Mouse (Mus musculus): ENCODE measurements around the gene Stk35. TPM values are rescaled to one million over a fixed set of nuclear protein-coding genes. Genes with fewer than 3 reads are reported as not detected.
A peak's percentile ranks its signal among the peaks of the same experiment; 100 is the strongest.

The Stk35 gene
- polyA plus RNA-seq (2012; rRNA removed) = 15.7 and 16.6 TPM in 2 replicates

DNA sequence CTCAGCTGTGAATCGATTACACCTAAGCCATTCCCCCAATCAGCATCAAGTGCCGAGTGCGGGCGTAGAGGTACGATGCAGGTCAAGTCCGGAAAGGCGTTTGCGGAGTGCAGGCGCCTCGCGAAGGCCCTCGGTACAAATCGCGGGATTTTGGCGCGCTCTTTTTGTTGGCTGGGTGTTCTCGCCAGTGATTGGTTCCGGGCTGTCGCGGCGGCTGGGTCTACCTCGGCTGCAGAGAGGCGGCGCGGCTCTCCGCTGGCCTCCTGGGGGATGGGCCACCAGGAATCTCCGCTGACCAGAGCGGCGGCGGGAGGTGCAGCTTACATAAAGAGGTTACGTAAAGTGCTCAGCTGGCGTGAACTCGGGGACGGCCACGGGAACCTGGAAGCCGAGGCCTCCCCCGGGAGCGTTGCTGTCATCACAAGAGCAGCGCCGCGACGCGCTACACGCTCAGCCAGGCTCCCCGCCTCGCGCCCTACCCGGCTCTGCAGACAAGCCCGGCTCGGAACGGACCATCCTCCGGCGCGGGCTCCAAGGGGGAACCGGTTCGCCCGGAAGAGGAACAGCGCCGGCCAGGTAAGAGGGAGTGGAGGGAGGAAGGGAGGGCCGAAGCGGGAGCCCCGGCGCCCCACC lies at the start of gene Stk35:
TSS of gene Stk35 (plus strand) at position 247 of the 633 bp plus-strand sequence.
- no peak for DNase-seq (ENCODE audit: low read depth)

DNA sequence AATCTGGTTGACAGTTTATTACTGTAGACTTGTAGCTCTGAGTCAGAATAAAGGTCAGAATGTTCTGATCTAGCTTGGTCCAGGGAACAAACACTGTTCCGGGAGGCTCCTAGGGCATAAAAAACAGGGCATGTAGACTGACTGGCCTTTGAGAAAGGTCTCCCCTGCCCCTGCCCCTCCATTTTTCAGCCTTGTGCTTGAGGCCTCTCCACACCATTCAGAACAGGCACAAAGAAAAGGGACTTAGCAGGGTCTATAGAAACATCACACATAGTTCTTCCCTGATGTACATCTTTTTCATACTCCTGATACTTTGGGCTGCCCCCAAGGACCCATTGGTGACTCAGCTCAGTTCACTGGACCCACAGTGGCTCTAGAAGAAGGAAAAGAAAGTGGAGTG lies 18.3 kb upstream of the Stk35 start:
- DNase-seq (ENCODE audit: low read depth) = no peak

DNA sequence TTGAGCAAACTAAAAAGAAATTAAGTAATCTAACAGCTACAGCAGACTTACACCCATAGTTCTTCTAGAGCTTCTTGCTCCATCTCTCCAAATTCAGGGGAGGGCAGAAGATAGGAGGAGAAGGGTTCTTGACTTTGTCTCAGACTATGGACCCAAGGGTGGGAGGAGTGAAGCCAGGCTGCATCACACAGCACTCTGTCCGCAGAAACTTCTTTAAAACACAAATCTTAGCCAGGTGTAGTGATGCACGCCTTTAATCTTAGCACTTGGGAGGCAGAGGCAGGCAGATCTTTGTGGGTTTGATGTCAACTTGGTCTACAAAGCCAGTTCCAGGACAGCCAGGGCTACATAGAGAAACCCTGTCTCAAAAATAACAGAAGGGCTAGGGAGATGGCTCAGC lies 3.8 kb upstream of the Stk35 start:
- no peak for DNase-seq (ENCODE audit: low read depth)

DNA sequence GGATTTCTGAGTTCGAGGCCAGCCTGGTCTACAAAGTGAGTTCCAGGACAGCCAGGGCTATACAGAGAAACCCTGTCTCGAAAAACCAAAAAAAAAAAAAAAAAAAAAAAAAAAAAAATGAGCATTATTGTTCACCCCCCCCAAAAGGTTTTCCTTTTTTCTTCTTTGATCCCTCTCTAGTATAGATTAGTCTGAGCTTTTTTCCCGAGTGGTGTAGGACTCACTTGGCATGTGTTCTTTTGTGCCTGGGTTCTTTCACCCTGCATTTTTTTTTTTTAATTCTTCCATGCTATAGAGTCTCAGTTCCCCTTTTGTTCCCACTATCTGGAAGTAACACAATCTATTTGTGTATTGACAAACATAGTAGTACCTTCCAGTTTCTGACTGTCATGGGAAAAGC lies 2.6 kb upstream of the Stk35 start:
- DNase-seq (ENCODE audit: low read depth) = no peak

DNA sequence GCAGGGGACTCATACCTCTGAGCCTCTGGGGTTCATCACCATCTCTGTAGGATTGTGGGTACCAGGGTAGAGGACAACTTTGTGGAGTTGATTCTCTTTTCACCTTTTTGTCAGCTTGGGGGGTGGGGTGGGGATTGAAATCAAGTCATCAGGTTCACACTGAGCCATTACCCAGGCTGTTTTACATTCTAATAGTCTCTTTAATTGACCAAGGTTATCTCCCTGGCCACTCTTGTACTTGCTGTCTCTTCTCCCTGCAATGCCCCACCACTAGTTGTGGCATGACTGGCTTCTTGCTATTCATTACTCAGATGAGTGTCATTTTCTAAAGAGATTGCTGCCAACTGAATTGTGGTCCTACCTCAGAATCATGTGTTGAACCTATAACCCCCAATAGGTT lies 1.9 kb upstream of the Stk35 start:
- DNase-seq (ENCODE audit: low read depth) = no peak

DNA sequence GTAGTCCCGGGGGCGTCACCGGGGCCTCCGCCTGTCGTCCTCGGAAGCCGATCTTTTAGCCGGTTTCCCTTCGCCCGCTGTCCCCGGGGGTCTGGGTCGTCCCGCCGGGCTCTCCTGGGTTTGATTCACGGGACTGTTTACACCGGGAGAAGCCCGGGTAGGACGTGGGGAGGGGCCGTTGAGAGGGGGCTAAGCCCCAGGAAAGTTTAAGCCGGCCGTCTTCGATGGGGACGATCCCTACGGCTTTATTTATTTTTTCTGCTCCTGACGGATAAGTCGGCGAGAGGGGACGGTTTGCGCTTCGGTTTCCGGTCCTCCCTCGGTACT lies 550 bp downstream of the Stk35 start:
- no peak for DNase-seq (ENCODE audit: low read depth)

DNA sequence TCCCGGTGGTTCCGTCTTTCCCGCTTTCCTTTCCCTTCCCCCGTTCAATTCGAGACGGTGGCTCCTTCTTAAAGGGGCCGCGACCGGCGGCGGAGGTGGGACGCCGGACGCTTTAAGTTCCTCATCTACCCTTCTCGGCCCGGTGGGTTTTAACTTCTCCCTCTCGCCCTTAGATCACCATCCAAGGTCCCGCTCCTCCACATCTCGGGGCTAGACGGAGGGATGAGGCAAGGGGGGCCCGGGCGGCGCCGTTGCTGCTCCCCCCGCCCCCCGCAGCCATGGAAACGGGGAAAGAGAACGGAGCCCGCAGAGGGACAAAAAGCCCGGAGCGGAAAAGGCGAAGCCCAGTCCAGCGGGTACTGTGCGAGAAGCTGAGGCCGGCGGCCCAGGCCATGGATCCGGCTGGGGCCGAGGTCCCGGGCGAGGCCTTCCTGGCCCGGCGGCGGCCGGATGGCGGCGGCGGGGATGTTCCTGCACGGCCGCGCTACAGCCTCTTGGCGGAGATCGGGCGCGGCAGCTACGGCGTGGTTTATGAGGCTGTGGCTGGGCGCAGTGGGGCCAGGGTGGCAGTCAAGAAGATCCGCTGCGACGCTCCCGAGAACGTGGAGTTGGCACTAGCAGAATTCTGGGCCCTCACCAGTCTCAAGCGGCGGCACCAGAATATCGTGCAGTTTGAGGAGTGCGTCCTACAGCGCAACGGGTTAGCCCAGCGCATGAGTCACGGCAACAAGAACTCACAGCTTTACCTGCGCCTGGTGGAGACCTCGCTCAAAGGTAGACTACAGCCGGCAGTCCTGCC lies 1.1 kb downstream of the Stk35 start:
- peak; percentile 24 for DNase-seq (ENCODE audit: low read depth)

DNA sequence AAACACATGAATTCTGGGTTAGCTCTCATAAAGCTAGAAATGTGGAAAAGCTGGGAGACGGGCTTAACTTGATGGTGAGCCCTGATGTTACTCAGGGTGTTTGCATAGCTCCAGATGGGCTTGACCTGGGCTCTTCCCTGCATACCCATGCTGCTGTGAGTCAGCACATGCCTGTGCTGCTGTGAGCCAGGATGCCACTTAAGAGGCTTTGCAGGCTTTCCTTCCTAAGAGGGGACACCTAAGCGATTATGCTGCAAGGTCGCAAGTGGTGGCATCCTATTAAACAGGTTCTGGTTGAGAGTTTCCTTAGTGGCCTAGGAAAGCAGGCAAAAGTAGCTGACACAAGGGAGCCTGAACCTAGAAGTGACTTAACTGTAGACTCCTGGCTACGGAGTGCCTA lies 5.2 kb downstream of the Stk35 start:
- DNase-seq (ENCODE audit: low read depth) = no peak

DNA sequence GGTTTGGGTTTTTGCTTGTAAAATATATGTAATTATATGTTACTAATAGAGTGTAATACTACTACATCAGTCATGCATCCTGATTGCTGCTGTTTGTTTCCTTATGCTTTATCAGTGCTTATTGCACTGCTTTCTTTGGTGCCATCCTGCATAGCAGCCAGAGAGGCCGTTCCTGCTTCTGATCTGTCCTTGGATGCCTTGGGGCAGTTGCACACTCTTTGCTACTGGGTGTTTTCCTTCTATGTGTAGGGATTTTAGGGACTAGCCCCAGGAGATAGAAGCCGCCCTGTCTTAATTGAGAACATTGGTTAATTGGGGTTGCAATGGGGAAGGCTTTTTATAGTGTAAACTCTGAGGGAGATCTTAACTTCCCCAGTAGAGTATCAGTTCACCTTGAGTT lies 6.2 kb downstream of the Stk35 start:
- no peak for DNase-seq (ENCODE audit: low read depth)

DNA sequence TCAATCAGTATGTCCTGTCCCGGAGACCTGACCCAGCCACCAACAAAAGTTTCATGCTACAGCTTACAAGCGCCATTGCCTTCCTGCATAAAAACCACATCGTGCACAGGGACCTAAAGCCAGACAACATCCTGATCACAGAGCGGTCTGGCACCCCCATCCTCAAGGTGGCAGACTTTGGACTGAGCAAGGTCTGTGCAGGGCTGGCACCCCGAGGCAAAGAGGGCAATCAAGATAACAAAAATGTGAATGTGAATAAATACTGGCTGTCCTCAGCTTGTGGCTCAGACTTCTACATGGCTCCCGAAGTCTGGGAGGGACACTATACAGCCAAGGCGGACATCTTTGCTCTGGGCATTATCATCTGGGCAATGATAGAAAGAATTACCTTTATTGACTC lies 10.2 kb downstream of the Stk35 start:
- DNase-seq (ENCODE audit: low read depth) = no peak

DNA sequence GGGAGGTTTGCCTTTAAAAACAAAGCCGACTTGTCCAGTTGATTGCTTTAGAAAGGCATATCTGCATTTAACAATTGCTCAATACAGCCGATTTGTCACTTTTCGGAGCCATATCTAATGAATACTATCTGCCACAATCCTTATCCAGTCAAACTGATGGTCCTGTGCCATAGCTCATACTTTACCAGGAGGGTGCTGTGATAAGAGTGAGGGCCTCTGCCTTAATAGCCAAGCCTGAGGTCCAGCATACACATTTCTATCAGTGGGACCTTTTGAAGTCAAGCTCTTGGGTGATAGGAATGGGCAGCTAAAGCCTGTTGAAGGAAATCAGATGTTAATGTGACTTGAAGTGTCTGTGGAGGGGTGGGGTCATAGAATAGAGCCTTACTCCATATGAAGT lies 13.7 kb downstream of the Stk35 start:
- no peak for DNase-seq (ENCODE audit: low read depth)

DNA sequence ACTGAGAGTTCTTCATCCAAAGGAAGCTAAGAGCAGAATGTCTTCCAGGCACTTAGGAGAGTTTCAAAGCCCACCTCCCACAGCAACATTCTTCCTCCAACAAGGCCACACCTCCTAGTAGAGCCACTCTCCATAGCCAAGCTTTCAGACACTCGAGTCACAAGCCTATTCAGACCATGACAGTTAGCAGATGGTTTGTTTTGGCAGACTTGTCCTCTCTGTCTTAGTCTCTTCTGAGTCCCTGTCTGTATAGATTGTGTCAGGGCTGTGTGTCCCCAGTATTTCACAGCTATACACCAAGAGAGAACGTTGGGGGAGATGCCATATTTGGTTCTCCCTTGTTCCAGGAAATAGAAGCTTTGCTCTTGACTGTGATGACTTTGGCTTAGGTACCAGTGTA lies 14.8 kb downstream of the Stk35 start:
- no peak for DNase-seq (ENCODE audit: low read depth)

DNA sequence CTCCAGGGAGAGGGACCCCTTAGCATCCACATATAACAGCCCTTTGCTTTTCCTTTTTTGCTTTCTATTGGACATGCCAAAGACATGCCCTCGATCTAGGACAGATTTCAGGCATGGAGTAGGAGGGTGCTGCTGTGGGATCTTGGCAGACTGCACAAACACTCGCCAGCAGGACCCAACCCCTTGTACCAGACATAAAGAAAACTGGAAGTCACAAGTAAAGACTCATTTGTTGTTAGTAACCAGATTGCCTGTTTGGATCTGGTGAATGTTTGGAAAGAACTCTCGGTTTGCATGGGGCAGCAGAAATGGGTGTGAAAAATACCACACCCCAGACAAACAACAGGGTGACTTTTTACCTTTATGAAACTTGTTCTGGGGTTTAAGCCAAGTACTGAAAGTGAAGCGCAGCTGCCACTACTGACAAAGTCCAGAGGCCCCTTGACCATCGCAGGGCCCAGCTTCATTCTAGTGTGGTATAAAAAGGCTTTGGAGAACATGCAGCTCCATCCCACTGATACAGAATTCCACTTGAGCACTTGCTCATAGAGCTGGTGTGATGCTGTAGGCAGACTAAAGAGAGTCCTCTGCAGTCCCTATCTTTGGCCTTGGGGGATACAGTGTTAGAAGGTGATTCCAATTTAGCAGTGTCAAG lies 17.4 kb downstream of the Stk35 start:
- no peak for DNase-seq (ENCODE audit: low read depth)

DNA sequence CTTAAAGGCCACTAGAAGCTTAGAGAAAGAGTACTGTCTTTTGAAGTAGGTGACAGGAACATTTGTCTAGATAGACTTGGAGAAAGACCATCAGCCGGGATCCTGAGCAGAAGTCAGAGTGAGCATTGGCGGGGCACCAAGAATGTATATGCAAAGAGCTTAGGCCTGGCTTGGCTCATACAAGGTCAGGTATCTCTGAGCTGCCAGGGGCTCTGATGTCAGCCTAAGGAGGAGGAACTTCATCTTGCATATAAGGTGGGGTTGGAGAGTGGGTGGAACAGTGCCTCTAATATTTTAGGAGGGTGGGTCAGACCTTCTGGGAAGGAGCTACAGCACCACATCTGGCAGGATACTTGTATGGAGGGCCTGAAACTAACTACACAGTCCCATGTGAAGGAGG lies 18.6 kb downstream of the Stk35 start:
- no peak for DNase-seq (ENCODE audit: low read depth)

DNA sequence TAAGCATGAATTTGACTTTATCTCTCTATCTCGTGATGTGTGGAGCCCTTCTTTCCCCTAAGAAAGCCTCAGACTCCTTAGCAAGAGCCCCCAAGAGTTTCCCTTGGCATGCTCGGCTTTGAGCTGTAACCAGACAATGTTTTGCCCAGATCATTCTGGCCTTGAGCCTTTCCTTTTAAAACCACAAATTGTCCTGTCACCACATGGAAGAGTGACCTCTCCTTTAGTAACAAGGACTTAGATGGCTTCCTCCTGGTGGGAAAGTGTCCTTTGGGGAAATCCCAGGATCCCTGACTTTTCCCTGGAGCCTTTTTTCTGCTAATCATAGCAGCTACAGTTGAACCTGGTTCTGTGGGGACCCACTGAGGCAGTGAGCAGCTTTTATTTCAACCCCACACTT lies 19.2 kb downstream of the Stk35 start:
- DNase-seq (ENCODE audit: low read depth) = no peak

DNA sequence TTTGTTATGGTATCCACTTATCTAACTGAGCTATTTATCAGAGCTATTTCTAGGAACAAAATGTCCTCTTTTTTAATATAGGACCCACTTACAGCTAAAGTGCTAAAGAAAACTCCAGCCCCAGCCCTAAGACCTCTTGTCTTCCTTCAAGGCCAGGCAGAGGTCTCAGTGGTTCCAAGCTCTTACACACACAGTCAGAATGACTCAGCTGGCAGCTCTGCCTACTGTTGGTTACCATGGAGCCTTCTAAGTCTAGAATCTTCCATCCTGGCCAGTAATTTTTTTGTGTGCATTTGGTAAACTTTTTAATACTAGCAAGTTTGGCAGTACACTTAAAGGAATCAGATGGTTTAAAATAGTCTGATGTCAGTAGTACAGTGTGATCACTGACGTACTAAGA lies 19.6 kb downstream of the Stk35 start:
- no peak for DNase-seq (ENCODE audit: low read depth)

DNA sequence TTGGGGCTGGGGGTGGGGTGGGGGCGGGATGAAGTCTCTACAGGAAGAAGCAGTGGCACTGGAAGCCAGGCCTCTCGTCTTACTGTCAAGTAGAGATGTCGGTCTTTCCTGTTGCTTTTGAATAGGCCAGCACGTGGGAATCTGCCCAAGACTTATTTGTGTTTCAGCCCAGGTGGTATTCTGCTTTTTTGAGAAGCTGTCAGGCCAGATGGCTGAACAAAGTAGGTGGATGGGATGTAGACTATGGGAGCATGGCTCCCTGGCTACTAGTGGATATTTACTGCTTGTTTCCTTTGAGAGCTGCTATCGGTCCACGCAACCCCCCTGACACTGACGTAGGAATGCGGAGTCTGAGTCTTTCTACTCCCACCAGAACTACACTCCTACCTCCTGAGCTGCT lies 20.7 kb downstream of the Stk35 start:
- no peak for DNase-seq (ENCODE audit: low read depth)

DNA sequence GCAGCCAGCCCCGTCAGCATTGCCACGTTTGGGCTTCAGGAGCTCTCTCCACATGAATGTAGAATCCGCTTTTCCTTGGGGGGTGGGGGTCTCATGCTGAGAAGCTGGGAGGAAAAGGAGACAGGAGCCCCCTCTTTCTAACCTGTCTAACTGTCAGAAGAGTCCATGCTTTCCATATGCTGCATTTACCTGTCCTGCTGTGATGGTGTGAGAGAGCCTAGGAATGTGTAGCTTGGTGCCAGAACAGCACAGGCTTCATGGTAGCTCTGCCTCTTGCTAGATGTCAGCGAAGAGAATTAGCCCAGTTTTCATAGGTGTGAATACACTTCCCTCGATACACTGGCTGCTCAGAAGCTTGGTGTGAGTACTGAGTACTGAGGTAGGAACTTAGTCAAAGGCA lies 21.3 kb downstream of the Stk35 start:
- DNase-seq (ENCODE audit: low read depth) = no peak

DNA sequence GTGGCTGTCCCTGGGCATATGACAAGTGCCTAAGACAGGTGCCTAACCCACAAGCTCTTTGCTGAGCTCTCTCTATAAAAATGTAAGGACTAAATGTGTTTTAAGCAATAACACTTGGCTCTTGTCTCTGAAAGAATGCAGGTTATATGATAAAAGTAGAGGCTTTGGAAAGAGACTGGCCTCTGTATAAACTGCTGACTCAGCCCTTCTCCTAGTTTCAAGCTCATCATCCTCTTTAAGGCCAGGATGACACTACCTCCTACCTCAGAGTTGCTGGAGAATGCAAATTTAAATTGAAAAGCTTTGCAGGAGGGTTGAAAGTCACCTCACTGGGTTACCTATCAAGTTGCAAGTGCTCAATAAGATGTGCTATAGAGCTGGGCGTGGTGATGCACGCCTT lies 23.0 kb downstream of the Stk35 start:
- no peak for DNase-seq (ENCODE audit: low read depth)

DNA sequence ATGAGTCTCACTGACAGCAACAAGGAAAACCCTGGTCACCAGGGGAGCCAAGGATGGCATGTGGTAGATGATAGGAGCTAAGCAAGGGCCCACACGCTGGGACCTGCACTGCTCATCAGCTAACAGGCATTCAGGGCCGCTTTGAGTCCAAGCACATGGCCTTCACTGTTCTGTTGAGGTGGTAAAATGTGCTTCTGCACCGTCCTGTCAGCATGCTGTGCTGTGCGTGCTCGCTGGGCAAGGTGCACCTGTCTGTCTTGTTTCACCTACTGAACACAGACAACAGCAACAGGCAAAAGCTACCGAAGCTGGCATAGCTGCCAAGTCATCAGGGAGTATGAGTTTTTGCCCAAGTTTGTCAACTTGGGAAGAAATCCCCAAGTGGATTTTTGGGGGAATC lies 23.9 kb downstream of the Stk35 start:
- no peak for DNase-seq (ENCODE audit: low read depth)

DNA sequence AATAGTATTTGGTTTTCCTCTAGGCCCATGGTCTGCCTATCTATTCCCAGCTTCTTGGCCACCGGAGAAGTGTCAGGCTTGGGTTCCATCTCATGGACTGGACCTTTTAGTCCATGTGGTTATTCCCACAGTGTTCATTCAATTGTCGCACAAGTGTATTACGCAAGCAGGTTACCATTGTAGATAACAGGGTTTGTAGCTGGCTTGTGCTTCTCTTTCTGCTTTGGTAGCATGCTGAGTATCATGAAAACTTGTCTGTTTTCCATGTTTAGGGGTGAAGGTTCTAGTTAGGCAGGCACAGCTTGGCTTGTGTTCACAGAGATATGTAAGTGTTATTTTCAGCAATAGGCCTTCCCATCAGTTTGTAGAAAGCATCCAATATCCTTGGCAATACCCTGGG lies 25.8 kb downstream of the Stk35 start:
- no peak for DNase-seq (ENCODE audit: low read depth)

DNA sequence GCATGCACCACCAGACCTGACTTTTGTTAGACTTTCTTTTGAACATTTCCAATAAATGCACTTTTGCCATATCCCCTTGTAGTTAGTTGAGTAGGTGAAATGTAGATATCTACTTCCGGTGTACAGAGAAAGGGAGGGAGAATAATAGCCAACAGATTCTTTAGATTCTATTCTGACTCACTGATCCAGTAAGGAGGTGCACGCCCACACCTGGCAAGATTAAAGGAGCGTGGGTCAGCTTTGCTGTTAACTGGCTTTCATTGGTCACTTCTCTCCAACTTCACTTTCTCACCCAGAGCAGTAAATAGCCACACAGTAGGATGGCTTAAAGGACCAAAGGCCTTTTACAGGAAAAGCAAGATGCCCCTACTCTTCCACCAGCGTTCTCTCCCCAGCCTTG lies 32.7 kb downstream of the Stk35 start:
- DNase-seq (ENCODE audit: low read depth) = no peak

DNA sequence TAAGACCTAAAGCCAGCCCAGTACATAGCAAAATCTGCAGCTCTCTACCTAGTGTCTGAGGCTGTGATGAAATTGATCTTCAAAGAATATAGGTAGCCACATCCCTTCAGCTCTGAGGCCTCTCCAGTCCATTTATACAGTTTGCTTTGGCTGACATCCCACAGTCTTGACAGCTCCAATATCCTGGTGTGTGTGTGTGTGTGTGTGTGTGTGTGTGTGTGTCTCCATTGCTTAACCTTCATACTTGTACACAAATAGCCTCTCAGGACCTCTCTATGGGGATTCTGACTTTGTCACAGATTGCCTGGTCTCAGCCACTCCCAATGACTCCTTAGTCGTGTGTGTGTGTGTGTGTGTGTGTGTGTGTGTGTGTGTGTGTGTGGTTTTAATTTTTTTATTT lies 33.9 kb downstream of the Stk35 start:
- no peak for DNase-seq (ENCODE audit: low read depth)

Measured in gonadal fat pad, adult 2 months (tissue).